Mouse (Mus musculus) ES-Bruce4 (cell line): ENCODE results near the gene Cog7. TPM values are rescaled to one million over a fixed set of nuclear protein-coding genes. Genes with fewer than 3 reads are reported as not detected.

Experiments
- H3K27ac ChIP-seq: 2 replicates; pipeline ENCODE4 v1.5.1; 2012; ENCODE audit warnings: low read length, inconsistent platforms; ENCODE audit not compliant: insufficient read depth
- H3K27me3 ChIP-seq: 2 replicates; pipeline ENCODE4 v1.6.1; 2012; ENCODE audit warnings: mild to moderate bottlenecking, low read length, inconsistent platforms; ENCODE audit not compliant: control insufficient read depth, poor library complexity, insufficient read depth, severe bottlenecking
- H3K36me3 ChIP-seq: 2 replicates; pipeline ENCODE4 v1.6.1; 2012; ENCODE audit warnings: inconsistent platforms, mild to moderate bottlenecking, low read length, moderate library complexity; ENCODE audit not compliant: control insufficient read depth, poor library complexity, insufficient read depth, severe bottlenecking
- H3K4me1 ChIP-seq: one replicate; pipeline ENCODE4 v1.8.1; 2011; ENCODE audit warnings: low read length; ENCODE audit not compliant: control insufficient read depth, insufficient read depth
- H3K4me3 ChIP-seq: 2 replicates; pipeline ENCODE4 v1.5.1; 2011; ENCODE audit warnings: low read depth, mild to moderate bottlenecking, low read length
- H3K9ac ChIP-seq: 2 replicates; pipeline ENCODE4 v1.6.1; 2012; ENCODE audit warnings: low read depth, mild to moderate bottlenecking, inconsistent platforms; ENCODE audit not compliant: poor library complexity, severe bottlenecking
- H3K9me3 ChIP-seq: replicated peaks from 2 replicates; pipeline ENCODE4 v1.6.1; 2012; ENCODE audit warnings: mild to moderate bottlenecking, low read length, inconsistent platforms; ENCODE audit not compliant: control insufficient read depth, poor library complexity, insufficient read depth, severe bottlenecking
- CTCF ChIP-seq: IDR thresholded peaks from one replicate; pipeline ENCODE4 v1.8.1; 2011; ENCODE audit warnings: low read depth, low read length
- EP300 ChIP-seq: IDR thresholded peaks from 2 replicates; pipeline ENCODE4 v1.6.1; 2011; ENCODE audit warnings: low read depth, low read length; ENCODE audit not compliant: insufficient read depth
- POLR2A ChIP-seq: IDR thresholded peaks from one replicate; pipeline ENCODE4 v1.8.1; 2011; ENCODE audit warnings: low read length; ENCODE audit not compliant: insufficient read depth
- polyA plus RNA-seq: library from polyadenylated mRNA; stranded (reverse); fragments of >200 nt; gene quantifications from 2 replicates; pipeline ENCODE4 v1.2.4, GENCODE M21; 2011; ENCODE audit warnings: low read depth; ENCODE audit not compliant: missing spikeins, insufficient read depth, insufficient read length

Cog7 gene
- polyA plus RNA-seq, 1 experiment = 19.0 TPM

DNA sequence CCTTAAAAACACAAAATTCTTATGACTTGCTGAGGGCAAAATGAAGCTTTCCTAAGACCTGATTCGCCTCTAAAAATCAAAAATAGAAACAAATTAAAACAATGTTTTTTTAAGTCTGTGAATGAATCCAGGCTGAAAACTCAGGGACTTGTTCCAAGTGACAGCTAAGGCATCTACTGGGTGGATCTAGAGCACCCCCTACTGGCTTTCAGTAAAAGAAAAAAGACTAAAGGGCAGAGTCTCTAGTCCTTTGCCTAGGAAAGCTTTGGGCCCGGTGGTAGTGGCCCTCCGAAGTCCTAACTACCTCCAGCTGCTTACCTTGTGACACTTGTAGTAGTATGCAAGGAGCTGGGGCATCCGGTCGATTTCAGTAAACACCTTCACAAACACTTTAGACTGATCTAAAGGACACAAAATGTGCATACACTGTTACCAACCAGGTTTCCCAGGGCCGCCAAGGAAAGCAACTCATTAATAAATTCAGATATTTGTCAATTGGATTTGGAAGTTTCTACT, 17.6 kb downstream of the Cog7 start:
- Histone ChIP-seq H3K36me3 (no peaks in the 10 kb centered on the region), H3K9ac (no peak overlapping the region), H3K4me3 (no peak overlapping the region), H3K27me3 (no peaks in the 10 kb centered on the region), H3K27ac (no peak overlapping the region), H3K4me1 (no peaks in the 10 kb centered on the region), H3K9me3 (no peaks in the 10 kb centered on the region)
- TF ChIP-seq POLR2A (no peak), EP300 (no peak), CTCF (no peak)

DNA sequence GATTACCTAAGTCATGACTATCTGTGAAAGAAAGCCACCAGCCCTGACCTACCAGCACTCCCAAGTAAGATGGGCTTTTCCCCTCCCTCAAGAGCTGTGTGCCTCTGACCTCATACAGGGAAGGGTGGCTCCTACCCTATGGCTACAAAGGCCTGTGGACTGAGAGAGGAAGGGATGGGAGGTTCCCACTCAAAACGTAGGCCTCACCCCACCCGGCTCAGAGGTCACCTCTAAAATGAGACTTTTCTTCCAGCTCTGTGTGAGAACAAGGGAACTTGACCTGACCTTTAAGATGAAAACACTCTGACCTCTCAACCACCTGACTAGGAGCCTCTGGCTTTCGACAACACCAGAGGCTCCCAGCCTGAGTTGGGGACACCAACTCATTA, 18.9 kb downstream of the Cog7 start:
- Histone ChIP-seq H3K27ac (no peak overlapping the region), H3K9me3 (no peaks in the 10 kb centered on the region), H3K36me3 (no peaks in the 10 kb centered on the region), H3K9ac (no peak overlapping the region), H3K27me3 (no peaks in the 10 kb centered on the region), H3K4me3 (no peak overlapping the region), H3K4me1 (no peaks in the 10 kb centered on the region)
- no peak for TF ChIP-seq POLR2A
- TF ChIP-seq CTCF = no peak

DNA sequence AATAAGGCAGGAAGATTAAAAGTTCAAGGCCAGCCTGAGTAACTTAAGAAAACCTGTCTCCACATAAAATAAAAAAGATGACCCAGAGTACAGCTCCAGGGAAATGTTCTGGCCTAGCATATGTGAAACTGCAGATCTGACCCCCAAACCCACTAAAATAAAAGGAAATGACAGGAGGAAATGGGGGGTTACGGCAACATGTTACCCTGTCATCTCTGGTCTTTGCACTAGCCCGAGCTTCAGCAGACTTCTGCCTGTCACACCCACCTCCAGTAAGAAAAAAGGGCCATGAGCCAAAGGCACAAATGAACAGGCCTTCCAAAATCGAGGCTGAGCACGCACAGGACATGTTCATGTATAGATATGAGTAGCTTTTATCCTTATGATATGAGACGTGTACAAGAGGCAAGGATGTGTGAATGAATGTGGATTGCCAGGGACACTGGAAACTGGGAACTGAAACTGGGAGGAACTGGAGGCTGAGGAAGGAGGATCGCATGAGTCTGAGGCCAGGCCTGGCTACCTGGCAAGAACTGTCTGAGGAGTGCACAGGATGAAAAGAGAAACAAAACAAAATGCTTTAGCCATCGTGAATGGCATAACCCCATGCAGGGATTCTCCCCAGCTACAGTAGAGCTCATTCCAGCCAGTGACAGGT, 19.5 kb downstream of the Cog7 start:
- H3K27ac ChIP-seq = no peak overlapping the region
- no peak overlapping the region for H3K9ac ChIP-seq
- no peaks in the 10 kb centered on the region for H3K4me1 ChIP-seq
- no peaks in the 10 kb centered on the region for H3K36me3 ChIP-seq
- TF ChIP-seq EP300 = no peak
- no peak for TF ChIP-seq POLR2A
- H3K27me3 ChIP-seq = no peaks in the 10 kb centered on the region
- H3K4me3 ChIP-seq = no peak overlapping the region
- H3K9me3 ChIP-seq = no peaks in the 10 kb centered on the region

DNA sequence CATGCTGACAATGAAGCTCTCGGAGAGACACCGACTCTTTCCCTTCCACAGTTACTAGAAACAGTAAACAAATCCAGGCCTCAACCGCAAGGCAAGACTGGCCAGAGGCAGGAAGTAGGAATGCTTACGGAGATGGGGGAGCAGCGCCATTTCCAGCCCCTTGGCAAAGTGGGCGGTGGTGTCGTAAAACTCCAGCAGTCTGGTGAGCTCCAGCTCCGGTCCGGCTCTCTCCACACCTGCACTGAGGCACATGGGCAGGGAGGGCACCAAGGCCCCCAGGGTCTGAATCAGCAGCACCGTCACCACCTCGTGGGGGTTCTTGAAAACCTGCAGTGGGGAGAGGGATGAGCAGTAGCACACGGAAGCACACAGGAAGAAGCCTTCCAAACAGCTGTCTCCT, 25.7 kb downstream of the Cog7 start:
- no peak overlapping the region for H3K4me3 ChIP-seq
- no peaks in the 10 kb centered on the region for H3K4me1 ChIP-seq
- peaks cover 6% of the 10 kb centered on the region for H3K36me3 ChIP-seq
- H3K9ac ChIP-seq = no peak overlapping the region
- no peaks in the 10 kb centered on the region for H3K9me3 ChIP-seq
- no peak overlapping the region for H3K27ac ChIP-seq
- TF ChIP-seq POLR2A (no peak), EP300 (no peak), CTCF (no peak)
- H3K27me3 ChIP-seq = no peaks in the 10 kb centered on the region

DNA sequence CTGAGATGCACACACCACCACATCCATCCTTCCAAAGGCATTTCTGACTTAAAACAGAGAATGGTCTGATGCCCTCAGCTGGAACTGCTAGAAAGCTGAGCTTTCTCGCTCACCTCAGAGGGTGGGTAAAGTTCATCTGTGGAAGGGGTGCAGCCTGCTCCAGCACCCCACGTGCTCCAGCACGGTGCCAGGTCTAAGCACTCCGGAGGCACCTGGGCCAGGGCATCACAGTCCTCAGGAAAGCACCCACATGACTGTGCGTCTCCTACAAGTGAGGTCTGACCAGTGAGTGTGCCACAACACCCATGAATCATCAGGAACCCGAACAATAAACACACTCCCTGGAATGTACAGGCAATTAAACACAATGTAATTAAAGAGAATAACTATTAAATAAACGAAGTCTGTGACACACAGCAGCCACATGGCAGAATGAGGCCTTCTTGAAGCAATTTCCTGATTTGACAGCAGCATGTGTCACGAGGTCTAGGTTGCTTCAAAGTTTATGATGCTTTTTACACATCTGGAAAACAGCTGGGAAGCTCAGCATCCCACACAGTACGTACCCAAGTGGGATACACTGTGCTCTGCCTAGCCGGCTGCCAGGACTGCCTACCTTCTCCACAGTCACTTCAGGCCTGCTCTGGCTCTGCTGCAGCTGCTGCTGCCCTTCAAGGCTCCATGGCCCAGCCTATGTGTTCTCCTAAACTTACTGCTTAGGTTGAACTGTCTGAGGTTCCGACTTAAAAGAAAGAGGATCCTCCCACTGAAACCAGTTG, 26.4 kb downstream of the Cog7 start:
- Histone ChIP-seq H3K4me3 (no peak overlapping the region), H3K27ac (no peak overlapping the region), H3K4me1 (no peaks in the 10 kb centered on the region), H3K9ac (no peak overlapping the region), H3K36me3 (peaks cover 6% of the 10 kb centered on the region), H3K27me3 (no peaks in the 10 kb centered on the region), H3K9me3 (no peaks in the 10 kb centered on the region)
- TF ChIP-seq CTCF = no peak
- TF ChIP-seq EP300 = no peak
- TF ChIP-seq POLR2A = no peak

DNA sequence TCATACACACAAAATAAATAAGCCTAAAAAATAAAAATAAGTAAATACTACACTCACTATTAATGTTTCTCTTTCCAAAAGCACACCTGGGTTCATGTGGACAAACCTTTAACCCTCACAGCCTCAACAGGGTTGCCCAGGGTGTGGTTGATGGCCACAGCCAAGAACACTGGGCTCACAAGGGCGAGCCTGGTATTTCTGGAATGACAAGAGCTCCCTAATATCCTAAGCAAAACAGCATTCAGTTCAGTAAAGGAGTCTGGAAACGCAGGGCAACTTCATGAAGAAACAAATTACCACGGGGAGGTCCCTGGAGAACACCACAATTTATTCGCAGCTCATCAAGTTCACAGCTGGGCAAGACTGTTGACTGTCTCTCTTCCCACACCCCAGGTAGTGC, 34.0 kb downstream of the Cog7 start:
- Histone ChIP-seq H3K4me1 (no peaks in the 10 kb centered on the region), H3K27ac (no peak overlapping the region), H3K27me3 (no peaks in the 10 kb centered on the region), H3K4me3 (no peak overlapping the region), H3K9me3 (no peaks in the 10 kb centered on the region), H3K36me3 (no peaks in the 10 kb centered on the region), H3K9ac (no peak overlapping the region)
- TF ChIP-seq CTCF = no peak
- no peak for TF ChIP-seq POLR2A
- TF ChIP-seq EP300 = no peak
